Mouse (Mus musculus) right cerebral cortex, postnatal 25 days (tissue): ENCODE data around the gene Jag1.

Source experiments
- DNase-seq: peaks from one replicate; pipeline ENCODE4 v3.0.0; 2022

The Jag1 gene

DNA sequence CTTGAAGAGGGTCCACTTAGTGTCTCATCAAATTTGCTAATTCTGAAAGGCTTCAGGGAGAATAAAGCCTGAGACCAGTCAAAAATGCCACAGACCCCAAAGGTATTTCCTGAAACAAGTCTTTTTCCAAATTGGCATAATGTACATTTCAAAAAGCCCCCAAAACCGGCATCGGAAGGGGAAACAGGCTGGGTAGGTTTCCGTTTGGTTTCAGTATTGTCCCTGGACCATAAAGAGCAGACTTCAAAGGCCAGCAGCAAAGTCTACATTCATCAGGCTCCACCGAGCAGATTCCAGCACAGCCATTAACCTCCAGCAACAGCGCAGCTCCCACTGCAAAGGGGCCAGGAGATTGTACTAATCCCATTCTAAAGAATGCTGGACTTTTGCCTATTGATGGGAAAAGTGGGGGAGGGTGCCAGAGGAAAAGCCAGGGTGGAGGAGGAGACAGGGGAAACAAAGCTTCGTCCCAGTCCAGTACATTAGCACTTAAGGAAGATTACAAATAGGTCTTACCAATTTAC, 17.2 kb downstream of the Jag1 start:
- DNase-seq: no peak

DNA sequence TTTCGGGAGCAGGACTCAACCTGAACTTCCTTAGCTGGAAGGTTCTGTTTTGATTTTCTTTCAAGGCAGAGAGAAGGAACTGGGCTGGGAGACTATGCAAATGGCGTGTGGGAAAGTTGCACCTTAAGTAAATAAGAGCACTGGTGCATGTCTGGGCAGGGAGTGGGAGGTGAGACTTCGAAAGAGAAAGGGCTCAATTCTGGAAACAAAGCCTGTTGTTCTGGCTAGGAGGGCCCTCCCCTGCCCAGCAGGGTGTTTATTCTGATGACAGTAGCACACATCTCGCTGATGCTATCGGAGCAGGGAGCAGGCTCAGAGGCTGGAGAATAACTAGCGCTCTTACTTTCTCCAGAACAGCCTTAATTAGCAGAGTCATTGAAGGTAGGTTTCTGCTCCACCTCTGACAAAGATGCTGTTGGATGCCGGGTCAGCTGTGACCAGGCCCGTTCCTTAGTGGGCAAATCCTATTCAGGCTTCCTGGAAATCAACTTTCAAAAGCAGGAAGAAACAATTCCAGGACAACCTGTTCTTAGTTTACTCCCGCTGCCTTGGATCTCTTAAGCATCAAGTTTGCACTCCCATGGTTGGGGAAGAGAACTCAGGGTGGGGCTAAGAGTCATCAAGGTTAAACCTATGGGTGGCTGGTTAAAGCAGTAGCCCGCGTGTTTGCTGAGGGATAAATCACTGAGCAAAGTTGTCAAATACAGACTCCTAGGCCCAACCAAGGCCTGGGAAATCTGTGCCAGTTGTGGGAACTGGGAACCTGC, 18.0 kb downstream of the Jag1 start:
- no peak for DNase-seq

DNA sequence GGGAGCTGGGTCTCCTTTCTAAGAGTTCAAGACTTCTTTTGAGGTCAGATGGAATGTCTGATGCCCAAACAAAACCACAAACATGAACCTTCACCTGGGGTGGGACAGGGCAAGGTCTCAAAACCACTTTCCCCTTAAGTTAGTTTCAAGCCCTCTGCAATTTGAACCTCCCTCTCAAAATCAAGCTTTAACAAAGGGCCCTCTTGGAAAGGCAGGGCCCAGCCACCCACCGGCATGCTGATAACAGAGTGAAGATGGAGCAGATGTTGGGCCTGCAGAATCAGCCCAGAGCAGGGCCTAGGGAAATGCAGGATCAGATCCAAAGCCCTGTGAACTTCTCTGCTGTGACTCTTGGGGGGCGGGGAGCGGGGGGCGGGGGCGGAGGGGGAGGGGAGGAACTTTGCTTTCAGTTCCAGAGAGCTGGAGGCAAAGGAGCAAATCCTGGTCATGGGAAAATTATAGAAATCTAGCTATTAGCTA, 19.4 kb downstream of the Jag1 start:
- DNase-seq: no peak

DNA sequence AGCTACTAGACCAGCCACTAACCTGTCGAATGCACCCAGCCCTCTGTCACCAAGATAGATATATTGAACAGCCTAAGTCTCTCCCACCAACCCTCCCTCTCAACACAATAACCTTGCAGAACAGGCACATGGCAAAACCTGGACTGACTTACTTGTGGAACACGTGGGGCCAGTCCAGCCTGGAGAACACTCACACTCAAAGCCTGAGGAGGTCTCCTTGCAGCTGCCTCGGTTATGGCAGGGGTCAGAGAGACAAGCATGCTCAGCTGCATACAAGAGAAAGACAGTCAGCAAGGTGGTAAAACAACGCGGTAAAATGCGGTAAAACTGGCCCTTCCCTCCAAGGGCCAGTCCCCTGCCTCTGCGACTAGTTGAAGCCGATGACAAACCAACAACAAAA, 22.1 kb downstream of the Jag1 start:
- DNase-seq: no peak

DNA sequence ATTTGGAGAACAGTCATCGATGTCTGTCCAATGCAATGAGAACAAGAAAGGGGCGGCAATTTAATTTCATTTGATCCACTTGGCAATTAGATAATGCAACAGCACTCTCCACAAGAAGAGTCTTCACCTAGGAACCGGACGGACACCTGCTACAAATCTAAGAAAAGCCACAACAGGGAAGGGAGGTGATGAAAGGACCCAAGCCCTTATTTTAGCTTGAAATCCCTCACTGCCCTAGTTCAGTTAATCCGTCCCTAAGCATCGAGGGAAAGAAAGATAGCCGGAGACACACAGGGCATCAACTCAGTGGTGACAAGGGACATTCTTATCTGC, 23.2 kb downstream of the Jag1 start:
- no peak for DNase-seq

DNA sequence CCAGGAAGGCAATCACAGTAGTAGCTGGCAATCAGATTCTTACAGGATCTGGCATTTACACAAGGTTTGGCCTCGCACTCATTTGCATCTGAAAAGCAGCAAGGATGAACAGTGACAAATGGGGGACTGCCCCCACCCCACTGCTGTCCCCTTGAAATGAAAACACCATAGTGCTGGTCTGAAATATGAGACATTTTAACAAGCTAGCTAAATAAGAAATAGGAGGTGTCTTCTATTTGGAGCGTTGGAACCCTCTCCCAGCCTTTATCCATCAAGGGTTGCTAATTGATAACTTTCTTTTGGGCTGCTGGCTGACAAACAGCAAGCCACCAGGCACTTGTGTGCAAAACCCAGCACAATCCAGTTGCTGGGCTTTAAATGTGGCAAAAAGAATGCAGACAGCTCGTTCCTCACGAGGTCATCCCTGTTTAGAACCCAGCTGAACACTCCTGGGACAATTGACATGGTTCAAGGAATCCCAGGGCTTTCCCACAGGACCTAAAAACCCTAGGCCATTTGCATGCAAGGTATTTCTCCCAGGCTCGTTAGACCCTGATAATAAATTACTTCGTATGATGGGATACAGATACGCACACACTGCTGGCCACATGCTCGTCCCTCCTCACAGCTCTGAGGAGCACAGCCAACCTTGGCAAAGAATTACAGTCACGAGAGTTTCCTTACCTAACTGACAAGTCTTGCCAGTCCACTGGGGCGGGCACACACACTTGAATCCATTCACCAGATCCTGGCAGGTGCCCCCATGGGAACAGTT, 23.7 kb downstream of the Jag1 start:
- no peak for DNase-seq

DNA sequence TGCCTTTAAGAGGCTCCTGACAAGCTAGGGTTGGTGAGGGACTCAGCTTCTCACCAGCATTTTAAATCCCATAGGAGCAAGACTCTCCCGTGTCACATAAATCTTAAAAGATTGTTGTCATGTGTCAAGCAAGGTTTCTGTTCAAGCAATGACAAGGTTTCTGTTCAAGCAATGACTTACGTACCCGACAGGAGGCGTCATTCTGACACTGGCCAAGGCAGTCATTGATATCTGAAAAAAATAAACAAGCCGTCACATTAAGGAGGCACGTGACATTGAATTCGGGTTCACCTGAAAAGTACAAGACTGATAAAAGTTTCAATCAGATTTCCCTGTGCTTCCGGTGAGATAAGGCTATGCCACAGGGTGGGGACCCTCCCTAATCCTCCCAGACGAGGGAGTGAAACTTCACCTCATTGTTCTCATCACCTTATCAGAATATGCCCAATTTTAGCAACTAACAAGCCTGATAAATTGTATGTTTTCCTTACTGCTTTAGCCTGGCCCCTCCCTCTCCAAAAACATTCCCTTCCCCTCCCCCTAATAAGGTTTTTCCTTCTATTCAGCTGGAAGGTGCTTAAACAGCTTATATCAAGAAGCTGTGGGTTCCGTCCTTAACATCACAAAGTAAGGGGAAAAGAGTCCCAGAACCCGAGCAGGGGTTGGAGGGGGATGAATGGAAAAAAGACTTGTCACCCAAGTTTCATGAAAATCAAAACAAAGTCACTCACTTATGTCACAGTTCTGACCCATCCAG, 24.5 kb downstream of the Jag1 start:
- no peak for DNase-seq

DNA sequence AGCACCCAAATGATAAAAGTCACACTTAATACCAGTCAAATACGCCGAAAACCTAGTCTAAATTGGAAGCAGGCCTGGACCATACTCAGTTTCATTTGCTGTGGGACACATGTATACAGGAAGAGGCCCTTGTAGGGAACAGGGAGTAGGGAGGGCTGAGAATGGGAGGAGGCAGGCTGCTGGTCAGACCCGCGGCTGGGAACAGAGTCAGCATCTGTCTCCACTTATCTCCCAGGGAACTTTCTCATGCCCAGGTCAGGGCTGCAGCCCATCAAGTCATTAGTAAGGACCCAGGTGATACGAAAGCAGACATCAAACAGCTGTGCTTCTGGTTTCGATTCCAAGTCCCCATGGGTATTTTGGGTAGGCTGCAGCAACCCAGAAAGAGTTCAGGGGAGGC, 28.7 kb downstream of the Jag1 start:
- no peak for DNase-seq

DNA sequence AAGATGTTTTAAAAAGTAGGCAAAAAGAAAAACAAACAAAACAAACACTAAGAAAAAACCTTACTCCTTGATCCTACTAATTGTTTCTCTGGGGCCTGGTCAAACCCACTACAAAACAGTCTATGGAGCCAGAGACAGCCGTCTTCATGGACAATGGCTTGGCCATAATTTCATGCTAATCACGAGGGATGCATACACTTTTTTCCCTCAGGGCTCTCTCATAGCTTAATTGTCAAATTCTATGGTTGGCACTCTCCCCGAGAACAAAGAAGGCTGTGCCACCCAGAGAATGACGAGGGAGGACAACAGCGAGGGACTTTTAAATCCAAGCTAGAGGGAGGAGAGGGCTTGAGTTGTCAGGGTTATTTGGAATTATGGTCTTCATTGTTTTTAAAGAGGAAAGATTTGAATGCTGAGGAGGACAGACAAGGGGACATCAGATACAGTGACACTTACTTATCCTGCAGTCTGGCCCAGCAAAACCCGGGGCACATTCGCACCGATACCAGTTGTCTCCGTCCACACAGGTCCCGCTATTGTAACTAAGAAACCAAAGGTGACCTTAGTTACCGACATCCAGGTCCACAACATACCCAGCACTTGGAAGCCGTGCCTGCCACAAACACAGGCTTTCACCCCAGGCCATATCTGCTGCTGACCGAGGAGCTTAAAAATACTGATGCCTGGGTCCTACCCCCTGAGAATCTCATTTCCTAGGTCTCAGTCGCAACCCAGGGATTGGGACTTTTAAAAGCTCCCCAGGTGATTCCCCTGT, 29.6 kb downstream of the Jag1 start:
- DNase-seq: no peak

DNA sequence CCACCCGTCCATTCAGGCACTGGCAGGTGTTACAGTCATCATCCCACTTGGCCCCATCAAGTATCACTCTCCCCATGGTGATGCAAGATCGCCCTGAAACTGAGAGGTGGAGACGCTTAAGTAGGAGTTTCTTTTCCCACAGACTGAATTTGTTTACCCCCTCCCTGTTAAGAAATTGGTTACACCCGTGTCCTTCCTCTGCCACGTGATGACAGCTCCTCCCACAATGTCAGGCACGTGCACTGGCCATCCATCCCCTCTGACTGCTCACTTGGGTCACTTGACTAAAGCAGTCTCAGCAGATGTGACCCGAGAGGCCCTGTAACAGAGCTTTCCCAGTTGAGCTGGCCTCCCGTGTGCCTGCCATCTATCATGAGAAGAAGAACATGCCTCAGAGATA, 31.2 kb downstream of the Jag1 start:
- DNase-seq: no peak

DNA sequence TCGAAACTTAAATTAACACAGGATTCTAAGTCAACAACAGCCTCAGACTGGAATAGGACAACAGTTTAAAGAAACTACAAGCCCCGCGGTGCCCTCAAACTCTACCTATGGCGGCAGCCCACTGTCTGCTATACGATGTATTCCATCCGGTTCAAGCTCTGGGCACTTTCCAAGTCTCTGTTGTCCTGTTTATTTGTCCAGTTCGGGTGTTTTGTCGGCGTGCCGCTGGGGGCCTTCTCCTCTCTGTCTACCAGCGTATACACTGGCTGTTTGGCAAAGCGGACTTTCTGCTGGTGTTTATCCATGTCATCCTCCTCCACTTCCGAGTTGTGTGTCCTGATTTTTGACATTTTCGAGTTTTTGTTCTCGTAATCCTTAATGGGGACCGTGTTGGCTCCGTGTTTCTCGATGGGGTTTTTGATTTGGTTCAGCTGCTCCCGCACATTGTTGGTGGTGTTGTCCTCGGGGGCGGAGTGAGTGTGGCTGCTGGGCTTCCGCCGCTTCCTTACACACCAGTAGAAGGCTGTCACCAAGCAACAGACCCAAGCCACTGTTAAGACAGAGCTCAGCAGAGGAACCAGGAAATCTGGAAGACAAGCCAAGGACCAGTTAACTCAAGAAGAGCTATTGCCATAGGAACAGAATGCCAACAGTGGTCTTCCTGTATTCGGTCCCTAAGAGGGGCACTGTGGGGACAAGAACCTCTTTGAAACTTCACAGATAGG, 33.4 kb downstream of the Jag1 start:
- peak; percentile 38 for DNase-seq

DNA sequence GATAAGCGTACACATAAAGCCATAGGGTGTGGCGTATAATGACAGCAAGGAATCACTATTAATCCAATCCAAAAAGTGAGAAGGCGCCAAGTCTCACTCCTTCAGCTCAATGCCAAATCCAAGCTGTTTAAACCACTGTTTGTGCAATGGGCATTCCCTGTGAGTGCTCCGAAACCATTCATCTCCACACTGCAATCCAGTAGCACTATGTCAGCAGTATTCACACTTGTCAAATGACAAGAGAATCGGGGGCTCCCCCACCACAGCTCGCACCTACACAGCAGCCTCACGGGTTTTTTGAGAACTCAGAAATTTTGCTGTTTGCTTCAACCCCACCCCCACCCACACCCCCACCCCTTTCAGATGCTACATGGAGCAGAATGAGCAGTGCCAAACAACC, 35.4 kb downstream of the Jag1 start:
- no peak for DNase-seq

DNA sequence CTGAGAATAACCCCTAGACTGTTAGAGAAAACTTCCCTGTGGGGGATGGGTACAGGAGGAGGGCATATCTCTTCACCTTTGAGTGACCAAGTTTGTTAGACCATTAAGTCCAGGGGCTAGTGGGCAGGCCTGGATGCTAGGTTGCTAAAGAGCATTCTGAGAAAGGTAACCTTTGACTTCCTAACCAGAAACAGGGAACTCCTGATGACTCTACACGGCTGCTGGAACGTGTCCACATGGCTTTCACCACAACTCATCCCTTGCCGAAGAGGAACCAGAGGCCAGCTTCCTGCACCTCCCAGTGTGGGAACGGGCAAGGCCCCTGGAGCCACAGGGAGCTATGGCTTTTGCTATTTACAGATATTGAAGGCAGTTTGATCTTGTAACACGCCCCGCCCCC, 36.0 kb downstream of the Jag1 start:
- DNase-seq: no peak

DNA sequence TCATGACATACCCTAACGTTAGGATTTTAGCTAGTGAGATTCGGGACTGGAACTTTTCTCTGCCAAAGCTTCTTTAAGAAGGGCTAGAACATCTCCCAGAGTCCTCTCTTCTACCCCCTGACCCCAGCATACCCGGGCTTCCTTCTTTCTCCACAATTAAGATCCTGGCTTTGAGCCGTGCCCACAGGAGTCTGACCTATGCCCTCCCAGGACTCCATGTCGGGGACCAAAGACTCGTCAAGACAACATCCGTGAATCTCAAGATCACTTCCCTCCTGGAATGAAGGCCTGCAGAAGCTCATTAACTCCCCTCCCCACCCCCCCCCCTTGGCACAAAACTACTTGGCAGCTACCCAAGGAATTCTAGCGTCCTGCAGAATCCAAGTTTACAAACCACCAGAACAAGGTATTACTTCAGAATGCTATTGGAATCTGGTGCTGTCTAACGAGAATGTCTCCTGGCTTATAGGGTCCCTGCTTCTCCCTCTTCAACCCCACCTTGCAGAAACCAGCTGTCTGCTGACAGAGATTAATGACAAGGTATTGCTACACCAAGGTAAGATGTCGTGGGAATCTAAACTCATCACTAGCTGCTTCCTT, 36.6 kb downstream of the Jag1 start:
- DNase-seq: no peak

DNA sequence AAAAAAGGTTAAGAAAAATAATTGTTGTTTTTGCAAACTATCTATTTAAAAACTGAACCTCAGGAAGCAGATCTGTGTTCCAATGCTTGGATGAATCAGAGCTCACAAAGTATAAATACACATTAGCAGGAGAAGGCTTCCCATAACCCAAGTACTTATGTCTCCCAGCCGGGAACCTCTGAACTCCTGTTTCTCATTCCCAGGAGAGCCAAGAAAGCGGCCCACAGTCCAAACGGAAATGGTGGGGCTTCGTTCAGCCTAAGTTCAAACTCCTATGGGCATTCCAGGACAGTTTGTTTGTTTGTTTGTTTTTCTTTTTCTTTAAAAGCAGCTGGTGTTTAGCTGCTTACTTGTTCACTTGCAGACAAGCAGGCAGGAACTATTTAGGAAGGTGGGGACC, 37.7 kb downstream of the Jag1 start:
- DNase-seq: no peak

DNA sequence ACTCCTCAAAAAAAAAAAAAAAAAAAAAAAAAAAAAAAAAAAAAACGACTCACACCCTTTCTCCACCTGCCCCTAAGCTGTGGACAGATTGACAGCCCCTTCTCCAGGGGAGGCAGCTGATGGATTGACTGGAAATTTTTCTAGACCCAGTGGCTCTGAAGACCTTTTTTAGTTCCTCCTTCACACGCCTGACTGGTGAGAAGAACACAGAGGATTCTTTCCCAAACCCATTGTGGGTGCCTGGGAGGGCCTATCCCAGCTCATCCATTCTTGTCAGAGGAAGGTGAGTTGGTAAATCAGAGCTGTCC, 42.2 kb downstream of the Jag1 start:
- no peak for DNase-seq

DNA sequence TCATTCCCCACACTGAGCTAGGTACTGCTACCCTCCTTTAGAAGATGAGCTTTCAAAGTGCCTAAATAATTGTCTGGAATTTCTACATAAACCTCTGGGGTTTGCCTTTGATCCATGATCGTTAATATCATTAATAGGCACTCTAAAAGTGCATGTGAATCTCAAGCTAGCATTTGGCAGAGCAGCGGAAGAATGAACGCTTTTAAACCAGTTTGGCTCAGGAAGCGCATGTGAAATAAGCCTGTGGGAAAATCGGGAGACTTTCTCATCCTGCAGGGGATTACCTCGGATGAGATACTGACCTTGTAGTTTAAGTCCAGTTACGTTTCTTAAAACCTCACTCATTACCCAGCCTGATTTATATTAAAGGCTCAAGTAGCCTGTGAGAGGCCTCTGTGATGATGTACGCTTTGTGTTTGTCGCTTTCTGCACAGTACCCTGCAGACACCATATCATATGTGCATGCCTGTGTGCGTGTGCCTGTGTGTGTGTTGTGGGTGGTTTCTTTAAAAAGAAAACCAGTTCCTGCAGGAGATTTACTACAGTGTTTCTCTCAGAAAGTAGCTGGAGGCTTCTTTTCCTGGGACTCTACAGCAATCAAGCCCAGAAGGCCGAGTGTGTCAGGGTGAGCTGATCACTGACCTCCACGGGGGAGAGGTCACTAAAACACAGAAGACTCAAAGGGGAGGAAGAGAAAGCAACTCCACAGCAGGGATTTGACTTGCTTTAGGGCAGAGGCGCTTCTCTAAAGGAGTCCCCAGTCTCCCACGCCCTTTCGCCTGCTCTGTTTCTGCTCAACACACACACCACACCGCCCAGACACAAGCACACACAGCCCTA, 42.8 kb downstream of the Jag1 start:
- peak; percentile 16 for DNase-seq

DNA sequence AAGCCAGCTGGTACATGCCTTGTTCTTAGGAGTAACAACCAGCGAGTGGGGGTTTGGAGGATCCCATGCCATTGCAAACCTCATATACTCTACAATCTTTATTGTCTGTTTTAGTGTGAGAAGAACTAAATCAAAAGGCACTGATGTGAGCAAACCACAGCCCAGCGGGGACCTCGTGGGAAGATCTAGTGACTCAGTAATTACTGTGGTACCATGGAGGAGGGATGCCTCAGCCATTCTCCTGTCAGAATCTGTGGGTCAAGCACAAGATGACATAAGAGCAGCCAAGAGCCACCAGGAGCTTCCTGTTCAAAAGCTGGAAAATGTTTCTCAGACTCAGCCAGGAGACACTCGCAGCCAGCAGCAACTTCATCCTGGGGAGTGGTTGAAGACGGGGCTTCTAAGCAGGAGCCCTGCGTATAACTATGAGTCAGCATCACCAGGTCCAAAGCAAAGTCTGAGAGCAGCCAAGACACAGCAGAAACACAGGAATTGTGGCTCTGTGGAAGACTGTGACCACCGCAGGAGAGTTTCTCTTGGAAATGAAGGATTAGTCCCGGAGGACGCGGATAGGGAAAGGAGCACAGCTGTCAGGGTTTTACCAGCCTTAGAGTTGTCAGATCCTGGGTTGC, 48.8 kb downstream of the Jag1 start:
- no peak for DNase-seq

DNA sequence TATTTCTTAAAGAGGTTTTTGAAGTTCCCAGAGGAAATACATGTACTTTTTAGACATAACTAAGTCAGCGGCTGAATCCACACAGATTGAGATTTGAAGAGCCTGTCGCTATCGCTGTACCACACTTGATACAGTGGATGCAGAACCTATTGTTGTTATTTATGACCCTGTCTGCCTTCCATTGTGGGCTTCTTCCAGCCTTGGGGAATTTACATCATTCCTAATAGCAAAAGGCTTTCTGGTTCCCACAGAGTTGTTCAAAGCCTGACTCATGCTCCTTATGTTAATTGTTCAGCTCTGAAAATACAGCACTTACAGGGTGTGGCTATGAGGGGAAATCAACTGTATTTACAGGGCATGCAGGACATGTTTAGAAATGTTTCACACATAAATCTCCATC, 51.9 kb downstream of the Jag1 start:
- DNase-seq: no peak

DNA sequence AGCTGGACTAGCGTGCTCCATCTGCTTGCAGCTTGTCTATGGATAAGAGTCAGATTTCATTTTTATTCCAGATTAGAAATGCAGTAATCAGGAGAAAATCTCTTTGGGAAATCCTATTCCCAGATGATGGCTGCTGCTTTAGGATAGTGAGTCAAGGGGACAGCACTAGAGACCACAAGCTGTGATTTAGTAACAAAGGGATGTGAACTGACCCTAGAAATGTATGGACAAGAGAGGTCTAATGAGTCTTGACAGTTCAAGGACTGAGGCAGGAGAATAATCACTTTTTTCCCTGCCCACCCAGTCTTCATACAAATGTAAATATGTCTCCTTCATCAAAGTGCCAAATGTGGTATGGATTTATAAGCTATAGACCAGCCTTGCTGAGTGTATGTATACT, 52.6 kb downstream of the Jag1 start:
- DNase-seq: no peak
